Mouse (Mus musculus) embryonic fibroblast, embryonic 13.5 days (primary cell): Measurements from ENCODE around the gene Atf6. TPM values are rescaled to one million over a fixed set of nuclear protein-coding genes. Genes with fewer than 3 reads are reported as not detected.

Experiments
- H3K27ac ChIP-seq: 2 replicates; pipeline ENCODE4 v1.5.1; 2012; ENCODE audit warnings: low read length, control low read depth, inconsistent platforms; ENCODE audit not compliant: insufficient read depth
- H3K4me1 ChIP-seq: 2 replicates; pipeline ENCODE4 v1.6.1; 2011; ENCODE audit warnings: low read length; ENCODE audit not compliant: control insufficient read depth, insufficient read depth
- H3K4me3 ChIP-seq: 2 replicates; pipeline ENCODE4 v1.5.1; 2011; ENCODE audit warnings: mild to moderate bottlenecking, control low read depth, low read length; ENCODE audit not compliant: insufficient read depth
- CTCF ChIP-seq: IDR thresholded peaks from 2 replicates; pipeline ENCODE4 v1.5.1; 2011; ENCODE audit warnings: mild to moderate bottlenecking, control low read depth, low read length, moderate library complexity, borderline replicate concordance; ENCODE audit not compliant: insufficient read depth
- POLR2A ChIP-seq: IDR thresholded peaks from 2 replicates; pipeline ENCODE4 v1.6.1; 2011; ENCODE audit warnings: low read depth, mild to moderate bottlenecking, control low read depth, low read length, moderate library complexity
- polyA plus RNA-seq: library from polyadenylated mRNA; stranded (reverse); fragments of >200 nt; gene quantifications from 2 replicates; pipeline ENCODE4 v1.2.4, GENCODE M21; 2011; ENCODE audit warnings: low read depth; ENCODE audit not compliant: missing spikeins, insufficient read length

Atf6 gene
- polyA plus RNA-seq, 1 experiment = 26.8 TPM

- H3K4me3 ChIP-seq = peak overlapping the region; percentile 84
Observed at GRCm38 (mm10) chr1:170884390-170884789, 16.8 kb upstream of the Atf6 start.

GRCm38 (mm10) chr1:170882915-170883485 lies 15.4 kb upstream of the Atf6 start:
- Histone ChIP-seq H3K4me3 (no peak overlapping the region), H3K4me1 (no peaks in the 10 kb centered on the region; the same call in 1 of the 2 replicates), H3K27ac (no peak overlapping the region)
- TF ChIP-seq POLR2A (no peak), CTCF (no peak)

More at GRCm38 (mm10) chr1:170884390-170884789, 16.8 kb upstream of the Atf6 start:
- Histone ChIP-seq H3K4me1 (peaks cover 3% of the 10 kb centered on the region; the same call in 1 of the 2 replicates), H3K27ac (no peak overlapping the region)
- no peak for TF ChIP-seq CTCF
- no peak for TF ChIP-seq POLR2A

GRCm38 (mm10) chr1:170876906-170877305 lies 9.3 kb upstream of the Atf6 start:
- Histone ChIP-seq H3K4me1 (no peaks in the 10 kb centered on the region), H3K4me3 (no peak overlapping the region), H3K27ac (no peak overlapping the region)
- TF ChIP-seq CTCF = no peak
- no peak for TF ChIP-seq POLR2A

GRCm38 (mm10) chr1:170875676-170876075 lies 8.1 kb upstream of the Atf6 start:
- no peak overlapping the region for H3K27ac ChIP-seq
- H3K4me3 ChIP-seq = no peak overlapping the region
- no peak for TF ChIP-seq CTCF
- no peak for TF ChIP-seq POLR2A
- no peaks in the 10 kb centered on the region for H3K4me1 ChIP-seq

GRCm38 (mm10) chr1:170871961-170872360 lies 4.4 kb upstream of the Atf6 start:
- H3K4me1 ChIP-seq = no peaks in the 10 kb centered on the region
- H3K4me3 ChIP-seq = no peak overlapping the region
- no peak overlapping the region for H3K27ac ChIP-seq
- TF ChIP-seq POLR2A (no peak), CTCF (no peak)

GRCm38 (mm10) chr1:170871402-170871801 lies 3.8 kb upstream of the Atf6 start:
- Histone ChIP-seq H3K4me3 (no peak overlapping the region), H3K4me1 (no peaks in the 10 kb centered on the region), H3K27ac (no peak overlapping the region)
- TF ChIP-seq CTCF (no peak), POLR2A (no peak)

GRCm38 (mm10) chr1:170868905-170869283 lies 1.3 kb upstream of the Atf6 start:
- Histone ChIP-seq H3K27ac (no peak overlapping the region), H3K4me3 (peak overlapping the region; percentile 52), H3K4me1 (no peaks in the 10 kb centered on the region)
- no peak for TF ChIP-seq CTCF
- TF ChIP-seq POLR2A = no peak

GRCm38 (mm10) chr1:170868107-170868904 lies 735 bp upstream of the Atf6 start:
- no peaks in the 10 kb centered on the region for H3K4me1 ChIP-seq
- no peak overlapping the region for H3K27ac ChIP-seq
- peak overlapping the region; percentile 52 for H3K4me3 ChIP-seq
- TF ChIP-seq CTCF (no peak), POLR2A (no peak)

GRCm38 (mm10) chr1:170866992-170867690 lies 430 bp downstream of the Atf6 start:
- TF ChIP-seq CTCF (no peak), POLR2A (no peak)
- Histone ChIP-seq H3K4me1 (no peaks in the 10 kb centered on the region), H3K4me3 (peak overlapping the region; percentile 94), H3K27ac (peak overlapping the region; percentile 16; the same call in 1 of the 2 replicates)
